ENCODE assay signal across 26 mouse cellular contexts in genomic region chr15:36335116-36335515, GRCm38 (mm10).
DNase-seq lines count a peak whose midpoint lies in the region; ATAC-seq and TF ChIP-seq lines count a peak whose summit lies in the region.
"Had no signal": no experiment of that assay in that cellular context is flagged by ENCODE, and none has a peak within 500 bp of the region (broad histone marks: within the 10 kb centered on the region; RNA-seq: fewer than 3 reads in every experiment).

No protein-coding gene starts in this region.

- H3K36me3 ChIP-seq in liver, postnatal 0 days (replicated peaks; ENCODE audit: insufficient read depth, low read length): no peaks in the 10 kb centered on the region
- H3K36me3 ChIP-seq in macrophage (ENCODE audit: inconsistent target): no peaks in the 10 kb centered on the region
- H3K36me3 ChIP-seq: embryonic facial prominence, embryonic 10.5 days; embryonic facial prominence, embryonic 13.5 days; heart, embryonic 12.5 days; heart, embryonic 15.5 days; hindbrain, embryonic 10.5 days; hindbrain, embryonic 13.5 days; intestine, embryonic 15.5 days had no signal

- peak; percentile 78 for ATAC-seq in liver, postnatal 0 days
- ATAC-seq: CD4-positive, CD25-positive, alpha-beta regulatory T cell, adult 4 months; forebrain, embryonic 14.5 days; forebrain, postnatal 0 days; hindbrain, embryonic 16.5 days; intestine, embryonic 15.5 days had no signal

- TF ChIP-seq EP300 in liver, postnatal 0 days (IDR thresholded peaks at IDR 0.05; ENCODE audit: low read depth): no peak

- H3K9me3 ChIP-seq in liver, postnatal 0 days (ENCODE audit: low read length): no peaks in the 10 kb centered on the region
- H3K9me3 ChIP-seq: embryonic facial prominence, embryonic 10.5 days; embryonic facial prominence, embryonic 13.5 days; heart, embryonic 12.5 days; heart, embryonic 15.5 days; hindbrain, embryonic 10.5 days; hindbrain, embryonic 13.5 days; intestine, embryonic 15.5 days had no signal

- no peak for DNase-seq in liver, postnatal 0 days
- no peak for DNase-seq in liver
- peak; percentile 48 for DNase-seq in lung, postnatal 36 days
- DNase-seq in lung, postnatal 10 days: no peak
- no peak for DNase-seq in frontal cortex, postnatal 25 days (ENCODE audit: low spot score in 2 of 2)
- no peak for DNase-seq in gastrocnemius, postnatal 10 days
- DNase-seq: cerebellum, adult 18-20 months; cerebellum, adult 9-11 months; cerebellum, postnatal 25 days; forebrain, postnatal 0 days; heart, adult 18-20 months; heart, postnatal 10 days; heart, postnatal 36 days had no signal

- H3K4me3 ChIP-seq in liver, postnatal 0 days (ENCODE audit: low read depth, low read length): no peak overlapping the region
- no peak overlapping the region for H3K4me3 ChIP-seq in brown adipose tissue, adult 24 weeks (ENCODE audit: insufficient read depth, low read depth, low read length)
- H3K4me3 ChIP-seq in macrophage (ENCODE audit: inconsistent target): no peak overlapping the region
- H3K4me3 ChIP-seq: embryonic facial prominence, embryonic 10.5 days; embryonic facial prominence, embryonic 13.5 days; erythroblast, embryonic 14.5 days; heart, embryonic 12.5 days; heart, embryonic 15.5 days; hindbrain, embryonic 10.5 days; hindbrain, embryonic 13.5 days; intestine, embryonic 15.5 days had no signal

- peak overlapping the region; percentile 23 for H3K27ac ChIP-seq in liver, postnatal 0 days (ENCODE audit: low read depth)
- H3K27ac ChIP-seq in brown adipose tissue, adult 24 weeks (replicated peaks; ENCODE audit: low read depth, low read length): peak overlapping the region; percentile 77
- peak overlapping the region; percentile 96 for H3K27ac ChIP-seq in macrophage
- H3K27ac ChIP-seq: embryonic facial prominence, embryonic 10.5 days; embryonic facial prominence, embryonic 13.5 days; heart, embryonic 15.5 days; hindbrain, embryonic 10.5 days; hindbrain, embryonic 13.5 days; intestine, embryonic 15.5 days had no signal

- H3K4me2 ChIP-seq in liver, postnatal 0 days (ENCODE audit: low read depth, low read length): no peak overlapping the region
- H3K4me2 ChIP-seq: embryonic facial prominence, embryonic 13.5 days; heart, embryonic 12.5 days; heart, embryonic 15.5 days; hindbrain, embryonic 13.5 days; intestine, embryonic 15.5 days had no signal

- peaks cover 31% of the 10 kb centered on the region for H3K4me1 ChIP-seq in liver, postnatal 0 days (ENCODE audit: insufficient read depth)
- H3K4me1 ChIP-seq in brown adipose tissue, adult 24 weeks (ENCODE audit: control insufficient read depth, insufficient read depth, insufficient read length, low read length): peaks cover 12% of the 10 kb centered on the region
- H3K4me1 ChIP-seq: embryonic facial prominence, embryonic 10.5 days; heart, embryonic 15.5 days; hindbrain, embryonic 10.5 days; hindbrain, embryonic 13.5 days; intestine, embryonic 15.5 days had no signal

- no peaks in the 10 kb centered on the region for H3K79me2 ChIP-seq in macrophage (ENCODE audit: inconsistent target)

- no peaks in the 10 kb centered on the region for H3K27me3 ChIP-seq in liver, postnatal 0 days (ENCODE audit: insufficient read depth, low read length)
- H3K27me3 ChIP-seq: embryonic facial prominence, embryonic 13.5 days; heart, embryonic 12.5 days; heart, embryonic 15.5 days; hindbrain, embryonic 13.5 days; intestine, embryonic 15.5 days had no signal

- 53% methylated on average over 2 of the region's 2 CpGs for WGBS in liver, postnatal 0 days (ENCODE audit: insufficient replicate concordance)
- 60% methylated on average over 2 of the region's 2 CpGs for WGBS in macrophage (ENCODE audit: missing documents)

- no peak overlapping the region for H3K9ac ChIP-seq in liver, postnatal 0 days (replicated peaks)
- H3K9ac ChIP-seq: embryonic facial prominence, embryonic 13.5 days; forebrain, postnatal 0 days; heart, embryonic 12.5 days; heart, embryonic 15.5 days; hindbrain, embryonic 13.5 days; intestine, embryonic 15.5 days had no signal

- TF ChIP-seq CTCF in liver, postnatal 0 days (IDR thresholded peaks at IDR 0.05; ENCODE audit: low read depth): no peak

Comparison
In these comparisons a context has a peak if more than half of its experiments do, and no peak if none do; other contexts are left out.
1. H3K27ac ChIP-seq: peak in every context shown above with its lines; median percentile 96 in macrophage; 77 in brown adipose tissue, adult 24 weeks; 23 in liver, postnatal 0 days.